8 mouse cellular contexts compared by ENCODE assay signal in the genomic region with DNA sequence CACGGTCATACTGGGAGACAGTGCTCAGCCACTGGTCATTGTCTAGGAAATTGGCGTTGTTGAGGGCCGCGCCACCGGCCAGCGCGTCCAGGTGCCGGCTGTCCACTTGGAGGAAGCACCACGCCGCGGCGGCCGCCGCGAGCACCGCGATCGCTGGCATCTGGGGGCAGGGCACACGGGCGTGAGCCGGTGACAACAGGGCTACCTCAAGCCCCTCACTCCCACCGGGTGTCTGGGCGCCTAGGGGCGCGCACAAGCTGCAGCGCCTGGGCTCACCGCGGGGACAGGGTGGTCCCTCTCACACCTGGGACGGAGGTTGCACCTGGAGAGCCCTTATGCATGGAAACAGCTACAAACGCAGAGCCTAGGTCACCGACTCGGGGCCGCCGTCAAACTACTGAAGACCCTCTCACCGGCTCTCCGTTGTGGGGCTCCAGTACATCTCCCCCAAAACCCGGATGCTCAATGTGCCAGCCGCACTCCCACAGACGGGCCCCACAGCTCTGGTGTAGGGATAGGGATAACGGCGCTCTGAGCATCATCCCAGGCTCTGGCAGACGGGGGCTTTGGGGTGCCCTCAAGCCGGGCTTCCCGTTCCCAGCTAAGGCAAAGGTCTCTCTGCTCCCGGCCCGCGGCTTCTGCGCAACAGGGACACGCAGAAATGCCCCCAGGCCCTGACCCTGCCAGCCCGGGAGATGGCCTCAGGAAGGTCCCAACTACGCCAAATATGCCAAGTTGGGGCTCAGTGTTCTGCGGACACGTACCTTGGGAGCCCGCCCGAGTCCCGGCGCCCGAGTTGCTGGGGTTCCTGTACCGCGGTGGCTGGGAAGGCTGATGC. TPM values are rescaled to one million over a fixed set of nuclear protein-coding genes. Genes with fewer than 3 reads are reported as not detected.
DNase-seq lines count a peak whose midpoint lies in the region; ATAC-seq and TF ChIP-seq lines count a peak whose summit lies in the region.

No protein-coding gene starts in this region.

- peak overlapping the region; percentile 84 for H3K4me2 ChIP-seq in limb, embryonic 13.5 days (replicated peaks)
- H3K4me2 ChIP-seq in stomach, postnatal 0 days (replicated peaks; ENCODE audit: low read depth), result peak overlapping the region; percentile 40

- H3K36me3 ChIP-seq in limb, embryonic 13.5 days, result no peaks in the 10 kb centered on the region
- no peaks in the 10 kb centered on the region for H3K36me3 ChIP-seq in stomach, postnatal 0 days (ENCODE audit: control insufficient read depth, insufficient read depth, low read length)

- no peak for TF ChIP-seq CTCF in stomach, postnatal 0 days (IDR thresholded peaks at IDR 0.05; ENCODE audit: low read depth)

- peaks cover 18% of the 10 kb centered on the region for H3K4me1 ChIP-seq in limb, embryonic 13.5 days
- H3K4me1 ChIP-seq in stomach, postnatal 0 days (replicated peaks; ENCODE audit: control insufficient read depth, insufficient read depth), result no peaks in the 10 kb centered on the region

- no peak for TF ChIP-seq EP300 in stomach, postnatal 0 days (optimal IDR thresholded peaks at IDR 0.05)

- H3K4me3 ChIP-seq in limb, embryonic 13.5 days, result peak overlapping the region; percentile 44
- peak overlapping the region; percentile 24; the same call in 1 of the 2 replicates for H3K4me3 ChIP-seq in stomach, postnatal 0 days (ENCODE audit: low read depth, low read length)

- no peaks in the 10 kb centered on the region for H3K9me3 ChIP-seq in limb, embryonic 13.5 days
- no peaks in the 10 kb centered on the region for H3K9me3 ChIP-seq in stomach, postnatal 0 days (ENCODE audit: control insufficient read depth, low read length)

- peak; percentile 31 for DNase-seq in embryo, embryonic 10.5 days (ENCODE audit: low spot score)
- no peak for DNase-seq in embryo, embryonic 11 days
- peak; percentile 43 to 47 for DNase-seq in right cerebral cortex, postnatal 10 days (ENCODE audit: low spot score in 2 of 2)
- DNase-seq in right cerebral cortex, postnatal 36 days (ENCODE audit: low spot score in 2 of 2), result no peak
- DNase-seq in stomach, postnatal 0 days (ENCODE audit: low spot score), result no peak
- DNase-seq in ovary, postnatal 36 days (ENCODE audit: low spot score), result no peak
- no peak for DNase-seq in adrenal gland, postnatal 36 days

- no peak overlapping the region for H3K27ac ChIP-seq in limb, embryonic 13.5 days
- no peak overlapping the region for H3K27ac ChIP-seq in stomach, postnatal 0 days (replicated peaks)

- 0 out of 2 replicates have a peak, but pooled peaks have one; percentile 59 for ATAC-seq in limb, embryonic 13.5 days (ENCODE audit: low FRiP score, low read depth)
- peak; percentile 18; the same call in 1 of the 2 replicates for ATAC-seq in stomach, postnatal 0 days (ENCODE audit: low FRiP score, low TSS enrichment)

- 0 out of 2 replicates have a peak overlapping the region, but pooled peaks have one; percentile 31 for H3K9ac ChIP-seq in limb, embryonic 13.5 days
- H3K9ac ChIP-seq in stomach, postnatal 0 days (ENCODE audit: low read length), result no peak overlapping the region

- 3% methylated on average over 58 of the region's 60 CpGs for WGBS in limb, embryonic 13.5 days
- WGBS in stomach, postnatal 0 days, result 4% methylated on average over 60 of the region's 60 CpGs

- peaks cover 47% of the 10 kb centered on the region for H3K27me3 ChIP-seq in limb, embryonic 13.5 days
- peaks cover 6% of the 10 kb centered on the region for H3K27me3 ChIP-seq in stomach, postnatal 0 days (ENCODE audit: control insufficient read depth, insufficient read depth, low read length)

RNA-seq across cellular contexts. Expression of a gene that starts 0.5 kb away (rescaled TPM):
- 1.9 and 2.4 TPM in 2 replicates for polyA plus RNA-seq in limb, embryonic 13.5 days (2015; fragmentation: Nextera tagmentation; extraction: Ambion mirVana)
- polyA plus RNA-seq in stomach, postnatal 0 days (2015; fragmentation: Nextera tagmentation; extraction: Ambion mirVana), result 1.6 and 1.7 TPM in 2 replicates
- 1 to 10 TPM; 7.3 to 9.6 TPM for total RNA-seq in adrenal gland, postnatal 36 days (2021)

Comparison
In these comparisons a context has a peak if more than half of its experiments do, and no peak if none do; other contexts are left out.
1. DNase-seq: peak in embryo, embryonic 10.5 days (single experiment) and right cerebral cortex, postnatal 10 days (2 of 2); none in embryo, embryonic 11 days (single experiment), right cerebral cortex, postnatal 36 days (0 of 2), stomach, postnatal 0 days (single experiment), ovary, postnatal 36 days (single experiment) and adrenal gland, postnatal 36 days (0 of 2).